Mouse (Mus musculus): ENCODE results near the gene Gm5431.
"Not testable (repeated sequence)": the region's sequence is repeated elsewhere in the genome, so short reads cannot be mapped to it uniquely, and the experiment has no call there.

- not testable (repeated sequence) for TF ChIP-seq POLR2A (IDR thresholded peaks at IDR 0.05; ENCODE audit: insufficient read depth, low read depth, low read length)
- 0 out of 2 replicates have a peak, but pooled peaks have one; percentile 7 for TF ChIP-seq CTCF (IDR thresholded peaks at IDR 0.05)
These were observed 55.7 kb downstream of the Gm5431 start for GRCm38 (mm10) chr11:48846362-48846761.

Data from heart, adult 2 months (tissue).